Mouse (Mus musculus): ENCODE measurements at regions not wholly inside any gene's neighbourhood (a gene's known extent, or its start where the extent isn't known, plus 50 kb on each side); places are given as distances from the start of the nearest gene placed in this dataset.

DNA sequence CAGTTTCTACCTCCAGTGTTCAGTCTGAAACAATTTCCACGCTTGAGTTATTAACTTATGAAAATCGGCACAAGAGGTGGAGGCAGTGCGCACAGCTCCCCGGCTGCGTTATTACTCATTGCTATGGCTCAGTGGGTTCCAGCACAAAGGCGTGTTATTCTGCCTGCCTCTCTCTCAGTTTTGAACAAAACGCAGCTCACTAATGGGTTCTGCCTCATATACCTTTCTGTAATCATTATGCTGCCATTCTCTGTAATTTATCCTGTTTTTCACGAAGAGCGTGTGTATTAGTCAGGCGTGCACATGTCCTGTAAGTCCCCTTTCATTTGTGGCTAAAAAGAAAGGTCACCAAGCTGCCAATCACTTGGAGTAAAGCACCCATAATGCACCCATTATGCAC is 205.4 kb downstream of the Bcl2l11 start:
- no peak for ATAC-seq (replicated peaks; ENCODE audit: low FRiP score, low TSS enrichment, poor library complexity, severe bottlenecking)

DNA sequence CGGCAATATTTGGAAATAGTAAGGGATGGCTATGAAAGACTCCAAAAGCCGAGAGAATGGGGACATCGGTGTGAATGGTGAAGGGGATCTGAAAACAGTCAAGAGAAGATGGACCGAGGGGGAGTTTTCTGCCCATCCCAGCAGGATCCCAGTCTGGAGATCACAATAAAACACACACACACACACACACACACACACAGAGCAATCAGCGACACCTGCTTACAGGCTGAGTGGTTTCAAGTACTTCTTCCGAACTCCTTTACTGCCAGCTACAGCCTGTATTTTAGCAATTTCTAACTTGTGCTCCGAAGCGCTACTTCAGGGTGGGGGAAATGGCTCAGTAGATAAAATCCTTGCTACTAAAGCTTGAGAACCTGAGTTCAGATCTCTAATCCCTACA is 205.8 kb downstream of the Bcl2l11 start:
- ATAC-seq (replicated peaks; ENCODE audit: low FRiP score, low TSS enrichment, poor library complexity, severe bottlenecking), result no peak

GRCm38 (mm10) chr2:128333401-128334142 is 207.7 kb downstream of the Bcl2l11 start:
- no peak for ATAC-seq (replicated peaks; ENCODE audit: low FRiP score, low TSS enrichment, poor library complexity, severe bottlenecking)

DNA sequence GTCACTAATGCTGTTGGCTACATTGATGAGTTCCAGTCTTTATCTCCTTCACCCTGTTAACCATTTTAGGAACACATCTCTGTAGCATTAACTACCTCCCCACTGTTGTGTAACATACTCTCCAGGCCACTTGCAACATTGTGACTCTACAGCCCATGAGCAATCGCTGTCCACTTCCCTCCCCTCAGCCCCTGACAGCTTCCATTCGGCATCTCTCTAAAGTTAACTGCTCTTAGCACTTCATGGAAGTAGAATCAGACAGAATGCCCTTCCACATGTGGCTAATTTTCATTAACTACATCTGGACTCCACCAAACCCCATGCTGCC is 208.3 kb downstream of the Bcl2l11 start:
- no peak for ATAC-seq (replicated peaks; ENCODE audit: low FRiP score, low TSS enrichment, poor library complexity, severe bottlenecking)

GRCm38 (mm10) chr2:128334757-128335500 is 209.1 kb downstream of the Bcl2l11 start:
- no peak for ATAC-seq (replicated peaks; ENCODE audit: low FRiP score, low TSS enrichment, poor library complexity, severe bottlenecking)

- no peak for ATAC-seq (replicated peaks; ENCODE audit: low FRiP score, low TSS enrichment, poor library complexity, severe bottlenecking)
Measured at GRCm38 (mm10) chr2:128337192-128337591, 211.4 kb downstream of the Bcl2l11 start.

DNA sequence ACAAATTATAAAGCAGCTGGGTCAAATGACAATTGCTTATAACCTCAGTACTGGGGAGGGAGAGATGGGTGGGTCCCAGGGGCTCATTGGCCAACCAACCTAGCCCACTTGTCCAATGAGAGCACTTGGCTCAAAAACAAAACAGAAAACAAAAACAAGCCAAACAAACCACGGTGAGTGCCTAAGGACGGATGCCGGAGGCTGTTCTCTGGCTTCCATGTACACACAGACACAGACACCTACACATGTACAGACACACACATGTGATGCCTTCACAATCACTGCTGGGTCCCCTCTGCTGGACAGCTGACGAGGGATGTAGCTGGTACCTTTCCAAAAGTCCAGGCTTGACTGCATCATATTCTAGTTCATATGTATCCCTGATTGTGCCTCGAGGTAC is 212.0 kb downstream of the Bcl2l11 start:
- ATAC-seq (replicated peaks; ENCODE audit: low FRiP score, low TSS enrichment, poor library complexity, severe bottlenecking), result no peak

GRCm38 (mm10) chr2:128338474-128338873 is 212.6 kb downstream of the Bcl2l11 start:
- ATAC-seq (replicated peaks; ENCODE audit: low FRiP score, low TSS enrichment, poor library complexity, severe bottlenecking), result no peak

DNA sequence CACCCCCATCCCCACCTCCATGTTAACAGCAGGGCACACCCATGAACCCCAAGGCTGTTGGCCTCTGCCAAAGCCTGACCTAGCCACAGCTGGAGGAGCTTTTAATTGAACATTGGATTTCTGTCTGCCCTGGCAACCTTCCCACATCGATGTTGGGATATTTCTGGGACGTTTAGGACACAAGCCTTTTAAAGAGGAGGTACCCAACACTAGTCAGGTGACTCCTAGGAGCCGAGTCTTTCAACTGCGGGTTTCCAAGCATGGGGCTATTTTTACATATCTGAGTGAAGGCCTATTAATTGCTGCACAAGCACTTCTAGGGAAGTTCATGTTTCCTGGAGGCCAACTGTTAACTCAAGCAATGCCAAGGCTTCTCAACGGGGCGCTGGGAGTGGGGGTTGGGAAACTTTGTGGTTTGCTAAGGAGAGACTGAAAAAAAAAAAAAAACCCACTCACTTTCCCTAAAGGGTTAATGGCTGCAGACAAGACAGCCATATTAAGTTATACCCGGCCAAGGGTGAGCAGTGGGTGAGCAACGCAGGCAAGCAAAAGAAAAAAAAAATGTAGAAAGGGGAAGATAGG is 213.3 kb downstream of the Bcl2l11 start:
- ATAC-seq (replicated peaks; ENCODE audit: low FRiP score, low TSS enrichment, poor library complexity, severe bottlenecking), result no peak

DNA sequence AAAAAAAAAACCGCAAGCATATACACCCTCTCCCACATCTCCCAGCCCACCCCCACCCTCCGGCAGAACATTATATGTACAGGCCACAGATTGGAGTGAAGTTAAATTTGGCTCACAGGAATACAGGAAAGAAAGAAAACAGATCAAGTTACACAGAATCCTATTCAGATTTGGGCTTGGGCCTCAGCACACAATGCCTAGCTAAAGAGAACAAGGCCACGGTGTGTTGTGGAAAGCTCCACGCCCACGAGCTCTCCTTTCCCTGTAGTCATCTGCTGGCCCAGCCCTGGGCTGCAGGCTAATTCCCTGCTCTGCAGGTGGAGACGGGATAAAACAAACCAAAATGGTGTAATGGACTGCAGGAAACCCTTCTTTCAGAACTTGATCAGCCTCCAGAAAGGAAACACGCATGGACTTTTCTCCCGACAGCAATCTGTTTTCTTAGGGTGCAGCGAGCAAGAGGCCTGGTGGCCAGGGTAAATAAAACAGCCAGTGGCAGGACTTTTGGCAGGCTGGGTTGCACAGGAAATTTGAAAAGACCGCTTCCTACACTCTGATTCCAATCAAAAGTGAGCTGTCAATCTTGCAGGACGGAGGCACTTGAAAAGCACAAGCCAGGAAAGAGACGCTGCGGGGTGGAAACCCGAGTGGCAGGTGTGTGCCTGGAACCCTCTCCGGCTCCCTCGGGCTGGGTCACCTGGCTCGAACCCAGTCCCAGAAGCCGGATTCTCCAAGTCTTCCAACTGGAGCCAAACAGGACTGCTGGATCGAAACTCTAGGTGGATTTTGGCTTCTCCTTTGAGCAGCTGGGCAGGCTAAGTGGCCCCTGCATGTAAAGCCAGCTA is 214.0 kb downstream of the Bcl2l11 start:
- no peak for ATAC-seq (replicated peaks; ENCODE audit: low FRiP score, low TSS enrichment, poor library complexity, severe bottlenecking)

DNA sequence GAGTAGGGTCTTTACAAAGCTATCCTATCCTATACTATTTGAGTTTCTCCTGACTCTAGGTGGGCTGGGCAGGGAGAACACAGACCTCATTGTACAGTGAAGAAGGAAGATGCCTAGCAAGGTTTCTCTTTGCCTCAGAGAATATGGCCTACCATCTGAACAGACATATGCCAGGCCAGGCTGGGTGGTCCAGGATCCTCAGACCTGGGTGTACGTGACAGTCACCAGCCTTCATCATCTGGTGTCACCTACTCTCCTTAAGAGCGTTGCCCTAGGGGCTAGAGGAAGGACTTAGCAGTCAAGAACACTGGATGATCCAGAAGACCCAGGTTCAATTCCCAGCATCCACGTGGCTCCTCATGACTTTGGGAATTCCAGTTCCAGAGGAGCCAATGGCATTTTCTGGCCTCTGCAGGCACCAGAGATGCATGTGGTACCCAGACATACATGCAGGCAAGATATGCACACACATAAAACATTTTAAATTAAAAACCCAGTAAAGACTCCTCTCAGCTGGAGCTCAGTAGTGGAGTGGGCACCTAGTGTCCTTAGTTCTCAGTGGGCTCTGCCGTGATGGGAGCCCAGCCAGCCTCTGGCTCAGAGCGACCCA is 214.9 kb downstream of the Bcl2l11 start:
- ATAC-seq (replicated peaks; ENCODE audit: low FRiP score, low TSS enrichment, poor library complexity, severe bottlenecking), result no peak

GRCm38 (mm10) chr2:128342212-128342611 is 216.4 kb downstream of the Bcl2l11 start:
- no peak for ATAC-seq (replicated peaks; ENCODE audit: low FRiP score, low TSS enrichment, poor library complexity, severe bottlenecking)

- no peak for ATAC-seq (replicated peaks; ENCODE audit: low FRiP score, low TSS enrichment, poor library complexity, severe bottlenecking)
Measured at GRCm38 (mm10) chr2:128345557-128345956, 219.7 kb downstream of the Bcl2l11 start.

- ATAC-seq (replicated peaks; ENCODE audit: low FRiP score, low TSS enrichment, poor library complexity, severe bottlenecking), result no peak
Measured at GRCm38 (mm10) chr2:128348556-128348955, 222.7 kb downstream of the Bcl2l11 start.

DNA sequence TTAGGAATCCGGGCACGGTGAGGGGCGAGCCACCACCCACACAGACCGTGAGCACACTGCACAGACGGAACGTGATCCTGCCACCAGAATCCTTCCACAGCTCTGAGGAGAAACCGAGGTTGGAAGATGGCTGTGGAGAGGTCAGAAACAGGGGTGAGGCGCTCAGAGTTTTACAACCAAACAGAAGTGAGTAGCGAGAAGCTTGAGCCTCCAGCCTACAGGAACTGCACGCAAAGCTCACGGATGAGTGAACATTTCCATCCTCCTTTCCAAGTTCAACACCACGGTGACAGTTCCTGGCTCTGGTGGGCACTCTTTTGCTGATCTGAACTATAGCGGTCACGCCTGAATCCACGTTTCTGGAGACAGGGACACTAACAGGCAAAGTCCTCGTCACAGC is 225.6 kb downstream of the Bcl2l11 start:
- ATAC-seq (replicated peaks; ENCODE audit: low FRiP score, low TSS enrichment, poor library complexity, severe bottlenecking), result no peak

- ATAC-seq (replicated peaks; ENCODE audit: low FRiP score, low TSS enrichment, poor library complexity, severe bottlenecking), result no peak
Measured at GRCm38 (mm10) chr2:128352533-128352932, 226.7 kb downstream of the Bcl2l11 start.

DNA sequence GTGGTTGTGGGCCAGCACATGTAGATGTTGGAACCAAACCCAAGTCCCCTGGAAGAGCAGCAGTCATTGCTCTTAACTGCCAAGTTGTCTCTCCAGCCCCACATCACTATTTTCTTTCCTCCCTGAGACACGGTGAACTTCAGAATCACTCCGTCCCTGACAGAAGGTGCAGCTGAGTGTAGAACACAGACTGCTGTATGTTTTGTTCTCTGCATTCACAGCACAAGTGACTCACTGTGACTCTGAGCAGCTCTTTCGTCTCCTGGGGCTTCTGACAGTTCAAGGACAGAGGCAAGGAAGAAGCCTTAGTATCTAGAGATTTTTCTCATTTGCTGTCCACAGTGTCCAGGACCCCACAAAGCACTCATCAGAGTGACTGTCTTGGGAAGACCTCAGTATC is 227.6 kb downstream of the Bcl2l11 start:
- no peak for ATAC-seq (replicated peaks; ENCODE audit: low FRiP score, low TSS enrichment, poor library complexity, severe bottlenecking)

GRCm38 (mm10) chr2:128356326-128356725 is 230.5 kb downstream of the Bcl2l11 start:
- no peak for ATAC-seq (replicated peaks; ENCODE audit: low FRiP score, low TSS enrichment, poor library complexity, severe bottlenecking)

- no peak for ATAC-seq (replicated peaks; ENCODE audit: low FRiP score, low TSS enrichment, poor library complexity, severe bottlenecking)
Measured at GRCm38 (mm10) chr2:128359106-128359505, 231.9 kb upstream of the Spdye4c start.

DNA sequence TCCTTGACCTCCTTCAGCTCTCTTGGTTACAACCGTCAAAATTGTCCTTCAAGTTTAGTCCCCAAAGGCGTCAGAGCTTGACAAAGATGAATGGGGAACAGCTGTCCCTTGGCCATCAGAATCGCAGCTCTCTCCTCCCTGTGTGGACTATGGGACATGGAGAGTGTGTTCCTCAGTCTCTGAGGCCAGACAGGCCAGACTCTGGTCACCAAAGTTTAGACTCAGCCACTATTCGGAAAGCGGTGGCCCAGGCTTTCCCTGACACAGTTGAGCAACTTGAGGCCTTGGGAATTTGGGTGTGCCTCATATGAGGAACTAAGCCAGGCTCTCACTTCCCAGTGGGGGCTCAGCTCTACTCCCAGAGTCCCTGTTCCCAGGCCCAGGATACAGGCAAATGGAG is 230.5 kb upstream of the Spdye4c start:
- no peak for ATAC-seq (replicated peaks; ENCODE audit: low FRiP score, low TSS enrichment, poor library complexity, severe bottlenecking)

Measured in megakaryocyte-erythroid progenitor cell, adult 5-6 weeks (primary cell).